Mouse (Mus musculus) kidney, embryonic 14.5 days (tissue): Measurements from ENCODE around the gene Ywhag. TPM values are rescaled to one million over a fixed set of nuclear protein-coding genes. Genes with fewer than 3 reads are reported as not detected.

Source experiments
- ATAC-seq: fragments of 200-750 bp; cut with Nextera tagmentation; 2 replicates; pipeline ENCODE4 v1.8.0; 2017; ENCODE audit warnings: moderate number of reproducible peaks, mild to moderate bottlenecking, moderate TSS enrichment, moderate library complexity; ENCODE audit not compliant: low FRiP score, low TSS enrichment
- H3K27ac ChIP-seq: fragments of 300-500 bp; sonication (generic); 2 replicates; pipeline ENCODE4 v1.5.1; 2014; ENCODE audit warnings: low read depth, mild to moderate bottlenecking, low read length, moderate library complexity, mixed read lengths
- H3K27me3 ChIP-seq: fragments of 300-500 bp; sonication (generic); 2 replicates; pipeline ENCODE4 v1.6.1; 2014; ENCODE audit warnings: mild to moderate bottlenecking, low read length; ENCODE audit not compliant: control insufficient read depth, insufficient read depth
- H3K36me3 ChIP-seq: fragments of 300-500 bp; sonication (generic); 2 replicates; pipeline ENCODE4 v1.6.1; 2014; ENCODE audit warnings: low read length, mixed read lengths; ENCODE audit not compliant: control insufficient read depth, insufficient read depth
- H3K4me1 ChIP-seq: fragments of 300-500 bp; sonication (generic); 2 replicates; pipeline ENCODE4 v1.6.1; 2014; ENCODE audit warnings: low read length, mixed read lengths; ENCODE audit not compliant: control insufficient read depth, insufficient read depth
- H3K4me2 ChIP-seq: fragments of 300-500 bp; sonication (generic); replicated peaks from 2 replicates; pipeline ENCODE4 v1.6.1; 2014; ENCODE audit warnings: low read depth, mild to moderate bottlenecking, low read length
- H3K4me3 ChIP-seq: fragments of 300-500 bp; sonication (generic); 2 replicates; pipeline ENCODE4 v1.5.1; 2014; ENCODE audit warnings: mild to moderate bottlenecking, low read length
- H3K9ac ChIP-seq: fragments of 300-500 bp; sonication (generic); 2 replicates; pipeline ENCODE4 v1.6.1; 2014; ENCODE audit warnings: low read depth, mild to moderate bottlenecking, low read length, moderate library complexity
- H3K9me3 ChIP-seq: fragments of 300-500 bp; sonication (generic); 2 replicates; pipeline ENCODE4 v1.6.1; 2016; ENCODE audit warnings: low read length; ENCODE audit not compliant: control insufficient read depth
- WGBS: fragments of 180-500 bp; shearing (Covaris S2); extraction: QIAGEN DNeasy Blood & Tissue Kit; methylation state at CpG from one replicate; pipeline ENCODE4 v1.1.7; 2014; 5-methylcytosine and 5-hydroxymethylcytosine counted together
- polyA plus RNA-seq: library from polyadenylated mRNA; unstranded; fragments of >200 nt; fragmentation: Nextera tagmentation; extraction: Ambion mirVana; gene quantifications from 2 replicates; pipeline ENCODE4 v1.2.1, GENCODE M21; 2014

Ywhag gene
- polyA plus RNA-seq, 1 experiment from 2014 or later = 90.2 TPM

DNA sequence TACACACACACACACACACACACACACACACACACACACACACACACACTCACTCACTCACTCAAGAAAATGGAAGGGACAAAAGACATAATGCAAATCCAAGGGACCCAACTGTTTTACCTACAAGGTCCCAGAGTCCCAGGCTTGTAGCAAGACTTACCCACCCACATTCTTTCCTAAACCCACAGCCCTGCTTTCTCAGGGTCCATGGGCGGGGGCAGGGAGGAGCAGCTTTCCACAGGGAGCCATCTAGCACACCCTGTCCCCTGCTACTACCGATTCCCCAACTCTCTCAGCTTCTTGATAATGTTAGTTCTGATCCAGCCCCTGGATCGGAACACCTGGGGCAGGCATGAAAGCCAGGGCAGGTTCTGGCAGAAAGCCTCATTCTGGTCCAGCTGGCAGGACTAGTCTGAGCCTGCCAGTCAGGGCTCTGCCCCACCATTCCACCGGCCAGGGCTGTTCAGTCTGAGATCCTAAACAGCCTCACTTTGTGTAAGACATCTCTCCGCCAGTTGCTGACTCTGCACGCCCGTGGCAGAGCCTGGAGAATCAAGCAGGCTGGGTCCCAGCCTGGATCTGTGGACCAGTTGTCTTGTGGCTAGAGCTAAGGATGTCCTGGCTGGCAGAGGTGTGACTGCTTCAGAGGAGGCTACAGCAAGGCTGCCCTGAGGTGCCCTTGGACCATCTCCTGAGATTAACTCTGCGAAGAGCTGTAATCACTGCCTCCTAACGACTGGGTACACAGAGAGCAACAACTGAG, 41.6 kb downstream of the Ywhag start:
- Histone ChIP-seq H3K4me2 (no peak overlapping the region), H3K4me3 (no peak overlapping the region), H3K9me3 (no peaks in the 10 kb centered on the region), H3K36me3 (no peaks in the 10 kb centered on the region), H3K4me1 (0 out of 2 replicates have a peak, but pooled peaks cover 8% of the 10 kb centered on the region), H3K27ac (no peak overlapping the region), H3K9ac (0 out of 2 replicates have a peak overlapping the region, but pooled peaks have one; percentile 0), H3K27me3 (peaks cover 5% of the 10 kb centered on the region; the same call in 1 of the 2 replicates)
- ATAC-seq = no peak
- 53% methylated on average over 9 of the region's 9 CpGs for WGBS

DNA sequence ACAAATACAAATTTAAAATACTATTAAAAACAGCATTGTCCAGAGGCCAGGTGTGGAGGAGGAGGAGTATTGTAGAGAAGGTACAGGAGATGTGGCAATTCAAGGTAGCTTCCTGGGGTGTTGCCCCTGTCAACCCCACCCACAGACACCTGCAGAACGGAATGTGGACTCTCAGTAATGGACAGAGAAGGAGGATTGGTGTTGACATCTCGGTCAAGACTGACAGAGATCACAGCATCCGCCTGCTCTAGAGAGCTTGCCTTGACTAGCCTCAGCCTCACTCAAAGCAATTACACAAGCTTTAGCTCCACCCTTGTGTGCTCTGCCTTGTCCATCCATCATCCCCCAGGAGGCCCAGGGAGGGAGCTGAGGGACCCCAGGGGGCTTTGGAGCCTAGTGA, 43.5 kb downstream of the Ywhag start:
- ATAC-seq = no peak
- no peak overlapping the region for H3K4me2 ChIP-seq
- H3K27ac ChIP-seq = no peak overlapping the region
- H3K36me3 ChIP-seq = no peaks in the 10 kb centered on the region
- WGBS = 69% methylated on average over 3 of the region's 3 CpGs
- no peak overlapping the region for H3K4me3 ChIP-seq
- no peak overlapping the region for H3K9ac ChIP-seq
- H3K27me3 ChIP-seq = peaks cover 5% of the 10 kb centered on the region; the same call in 1 of the 2 replicates
- peaks cover 12% of the 10 kb centered on the region; the same call in 1 of the 2 replicates for H3K4me1 ChIP-seq
- H3K9me3 ChIP-seq = no peaks in the 10 kb centered on the region

DNA sequence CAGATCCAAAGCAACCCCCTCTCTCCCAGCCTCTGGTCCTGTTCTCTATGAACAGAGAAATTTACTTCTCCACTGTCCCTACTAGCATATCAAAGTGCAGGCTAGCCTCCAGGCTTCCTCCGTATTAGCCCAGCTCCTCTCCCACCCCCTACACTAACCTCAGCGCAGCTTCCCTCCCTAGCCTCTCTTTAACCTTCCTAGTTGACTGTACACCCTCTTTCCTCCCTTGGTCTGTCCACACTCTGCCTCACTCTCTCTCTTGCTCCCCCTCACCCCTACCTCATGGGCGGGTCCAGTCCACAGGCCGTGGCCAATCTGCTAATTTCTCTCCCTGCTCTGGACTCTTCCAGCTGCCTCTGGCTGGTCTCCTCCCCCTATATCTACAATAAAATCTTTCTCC, 44.1 kb downstream of the Ywhag start:
- H3K36me3 ChIP-seq = no peaks in the 10 kb centered on the region
- no peak overlapping the region for H3K9ac ChIP-seq
- no peak overlapping the region for H3K27ac ChIP-seq
- H3K4me1 ChIP-seq = peaks cover 12% of the 10 kb centered on the region; the same call in 1 of the 2 replicates
- peaks cover 5% of the 10 kb centered on the region; the same call in 1 of the 2 replicates for H3K27me3 ChIP-seq
- H3K4me3 ChIP-seq = no peak overlapping the region
- WGBS = 31% methylated on average over 4 of the region's 4 CpGs
- H3K4me2 ChIP-seq = no peak overlapping the region
- H3K9me3 ChIP-seq = no peaks in the 10 kb centered on the region
- no peak for ATAC-seq

DNA sequence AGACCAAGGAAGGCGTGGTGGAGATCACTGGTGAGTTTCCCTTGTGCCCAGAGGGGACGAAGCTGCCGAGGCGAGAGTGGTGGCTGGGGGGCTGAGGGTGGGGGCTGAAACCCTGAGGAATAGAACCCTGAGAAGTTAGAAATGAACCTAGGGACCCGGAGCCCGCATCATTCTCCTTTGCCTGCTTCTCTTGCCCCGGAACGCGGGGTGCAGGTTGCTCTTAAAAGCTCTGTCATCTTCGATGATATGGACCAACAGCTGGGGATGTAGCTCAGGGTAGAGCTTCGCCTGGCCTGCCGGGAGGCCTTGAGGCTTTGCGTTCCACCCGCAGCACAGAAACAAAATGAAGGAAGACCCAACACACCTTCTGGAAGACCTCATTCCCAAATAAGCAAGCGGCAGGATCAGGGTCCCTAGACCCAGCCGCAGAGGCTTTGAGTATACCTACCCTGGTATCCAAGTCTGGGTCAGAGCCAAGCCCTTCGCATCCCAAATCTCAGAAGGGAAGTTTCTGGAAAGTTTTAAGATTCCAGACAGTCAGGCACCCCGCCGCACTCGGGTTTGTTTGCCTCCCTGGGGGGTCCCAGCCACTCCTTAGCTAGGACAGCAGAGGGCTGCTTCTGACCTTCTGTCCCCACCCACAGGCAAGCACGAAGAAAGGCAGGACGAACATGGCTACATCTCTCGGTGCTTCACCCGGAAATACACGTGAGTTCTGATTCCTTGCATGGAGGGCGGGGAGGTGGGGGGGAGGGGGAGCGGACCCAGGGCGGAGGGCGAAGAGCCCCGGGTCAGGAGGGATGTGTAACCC, 45.8 kb downstream of the Ywhag start:
- peaks cover 12% of the 10 kb centered on the region; the same call in 1 of the 2 replicates for H3K4me1 ChIP-seq
- peak overlapping the region; percentile 40; the same call in 1 of the 2 replicates for H3K9ac ChIP-seq
- peaks cover 5% of the 10 kb centered on the region; the same call in 1 of the 2 replicates for H3K27me3 ChIP-seq
- H3K27ac ChIP-seq = no peak overlapping the region
- no peaks in the 10 kb centered on the region for H3K36me3 ChIP-seq
- H3K4me2 ChIP-seq = peak overlapping the region; percentile 42
- WGBS = 6% methylated on average over 30 of the region's 30 CpGs
- H3K9me3 ChIP-seq = no peaks in the 10 kb centered on the region
- peak; percentile 16; the same call in 1 of the 2 replicates for ATAC-seq
- peak overlapping the region; percentile 35 for H3K4me3 ChIP-seq

DNA sequence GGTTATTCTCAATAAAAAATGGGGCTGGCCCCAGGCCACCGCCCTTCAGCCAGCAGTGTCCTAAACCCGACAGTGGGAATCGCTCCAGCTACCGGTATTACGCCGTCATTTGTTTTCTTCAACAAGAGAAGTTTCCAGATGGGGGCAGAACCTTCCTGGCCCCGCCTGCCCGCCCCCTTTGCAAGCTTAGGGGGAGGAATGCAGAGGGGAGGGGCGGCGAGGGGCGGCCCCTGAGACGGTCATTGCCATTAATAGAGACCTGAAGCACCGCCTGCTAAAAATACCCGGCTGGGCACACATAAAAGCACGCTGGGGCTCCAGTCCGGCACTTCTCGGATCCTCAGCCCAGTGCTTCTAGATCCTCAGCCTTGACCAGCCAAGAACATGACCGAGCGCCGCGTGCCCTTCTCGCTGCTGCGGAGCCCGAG, 46.7 kb downstream of the Ywhag start, which contains the start of gene Hspb1:
Hspb1 (plus strand) TSS at position 245 of the 428 bp plus-strand sequence.
- WGBS = under 1% methylated on average over 24 of the region's 24 CpGs
- Histone ChIP-seq H3K27me3 (peaks cover 5% of the 10 kb centered on the region; the same call in 1 of the 2 replicates), H3K36me3 (no peaks in the 10 kb centered on the region), H3K9me3 (no peaks in the 10 kb centered on the region), H3K4me1 (peaks cover 12% of the 10 kb centered on the region; the same call in 1 of the 2 replicates), H3K9ac (peak within 1 kb of the TSS; percentile 40; the same call in 1 of the 2 replicates), H3K4me3 (peak within 1 kb of the TSS; percentile 35), H3K27ac (no peak within 1 kb of the TSS), H3K4me2 (peak within 1 kb of the TSS; percentile 44)
- ATAC-seq = peak; percentile 70

DNA sequence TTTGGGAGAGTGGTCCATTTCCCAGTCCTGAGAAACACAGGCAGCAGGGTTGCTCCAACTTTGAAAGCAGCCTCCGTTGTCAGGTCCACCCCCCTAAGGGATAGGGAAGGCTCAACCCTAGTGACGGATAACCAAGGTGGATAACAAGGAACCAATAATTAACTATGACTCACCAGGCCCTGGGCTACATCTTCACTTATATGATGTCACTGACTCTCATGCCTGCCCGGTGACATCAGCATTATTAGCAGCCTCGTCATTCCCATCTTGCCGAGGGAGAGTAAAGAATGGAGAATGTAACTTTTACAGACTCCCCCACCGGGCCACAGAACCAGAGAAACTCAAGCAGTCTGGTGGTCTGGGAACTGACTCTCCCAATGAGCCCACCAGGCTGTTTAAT, 49.8 kb downstream of the Ywhag start:
- Histone ChIP-seq H3K27ac (no peak overlapping the region), H3K27me3 (no peaks in the 10 kb centered on the region; the same call in 1 of the 2 replicates), H3K36me3 (no peaks in the 10 kb centered on the region), H3K9me3 (no peaks in the 10 kb centered on the region), H3K4me1 (peaks cover 16% of the 10 kb centered on the region; the same call in 1 of the 2 replicates), H3K4me3 (no peak overlapping the region), H3K9ac (no peak overlapping the region), H3K4me2 (no peak overlapping the region)
- ATAC-seq = no peak
- WGBS = 70% methylated on average over 6 of the region's 6 CpGs

DNA sequence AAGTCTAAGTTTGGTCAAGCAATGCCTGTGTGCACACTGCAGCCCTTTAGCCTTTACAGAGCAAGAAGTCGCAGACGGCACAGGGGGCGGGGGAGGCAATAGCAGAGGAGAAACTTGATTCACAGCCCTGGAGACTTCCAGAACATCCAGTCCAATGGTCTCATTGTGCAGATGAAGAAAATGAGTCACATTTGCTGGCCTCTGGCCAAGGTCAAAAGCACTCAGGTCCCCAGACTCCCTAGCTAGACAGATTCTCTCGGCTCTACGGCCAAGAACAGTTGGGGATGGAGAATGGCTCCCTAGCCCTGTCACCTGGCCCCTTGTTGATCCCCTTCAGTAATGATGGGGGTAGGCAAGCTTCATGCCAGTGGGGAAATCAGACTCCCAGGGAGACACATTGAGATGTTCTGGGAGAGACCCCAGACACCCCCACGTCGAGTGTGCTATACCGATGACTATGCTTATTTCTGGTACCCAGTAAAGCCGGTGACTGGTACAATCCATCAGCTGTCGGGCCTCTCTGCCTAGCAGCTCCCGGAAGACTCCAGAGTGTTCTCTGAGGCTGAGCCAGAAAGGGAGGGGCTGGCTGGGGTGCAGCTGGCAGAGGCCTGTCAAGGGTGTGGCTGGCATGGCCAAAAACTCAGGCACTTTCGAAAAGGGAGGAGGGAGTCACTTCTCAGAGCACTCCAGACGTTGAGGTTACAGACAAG, 54.8 kb downstream of the Ywhag start:
- Histone ChIP-seq H3K4me1 (peaks cover 9% of the 10 kb centered on the region; the same call in 1 of the 2 replicates), H3K4me2 (no peak overlapping the region), H3K27me3 (no peaks in the 10 kb centered on the region), H3K4me3 (no peak overlapping the region), H3K9ac (no peak overlapping the region), H3K36me3 (no peaks in the 10 kb centered on the region), H3K9me3 (no peaks in the 10 kb centered on the region), H3K27ac (no peak overlapping the region)
- ATAC-seq = no peak
- WGBS = 45% methylated on average over 13 of the region's 13 CpGs

DNA sequence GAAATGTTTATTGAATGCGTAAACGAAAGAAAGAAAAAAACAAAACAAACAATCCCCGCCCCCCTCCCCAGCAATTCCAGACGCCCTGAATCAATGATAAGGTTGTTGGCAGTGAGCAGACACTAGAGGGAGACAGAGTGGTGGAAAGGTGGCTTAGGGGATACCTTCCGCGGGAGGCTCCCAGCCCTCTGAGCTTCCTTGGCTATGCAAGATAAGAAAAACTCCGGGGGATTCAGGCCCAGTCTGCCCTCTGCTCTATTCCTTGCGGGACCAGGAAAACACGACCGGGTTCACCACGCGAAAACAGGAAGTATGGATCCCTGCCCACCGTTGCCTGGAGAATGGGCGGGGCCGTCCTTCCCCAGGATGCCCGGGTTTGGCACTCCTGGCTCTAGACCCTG, 56.6 kb downstream of the Ywhag start:
- H3K4me3 ChIP-seq = peak overlapping the region; percentile 40
- H3K4me1 ChIP-seq = peaks cover 9% of the 10 kb centered on the region; the same call in 1 of the 2 replicates
- peak; percentile 9; the same call in 1 of the 2 replicates for ATAC-seq
- peaks cover 3% of the 10 kb centered on the region for H3K27me3 ChIP-seq
- H3K36me3 ChIP-seq = no peaks in the 10 kb centered on the region
- no peak overlapping the region for H3K27ac ChIP-seq
- H3K4me2 ChIP-seq = peak overlapping the region; percentile 49
- no peak overlapping the region for H3K9ac ChIP-seq
- WGBS = 1% methylated on average over 16 of the region's 16 CpGs
- H3K9me3 ChIP-seq = no peaks in the 10 kb centered on the region
